Mouse (Mus musculus): ENCODE measurements at regions not wholly inside any gene's neighbourhood (a gene's known extent, or its start where the extent isn't known, plus 50 kb on each side); places are given as distances from the start of the nearest gene placed in this dataset.

- DNase-seq: no peak
Measured at GRCm38 (mm10) chr13:112130774-112131173, 157.5 kb upstream of the Ankrd55 start.

GRCm38 (mm10) chr13:112131191-112131590 lies 157.1 kb upstream of the Ankrd55 start:
- DNase-seq: no peak

GRCm38 (mm10) chr13:112133736-112134135 lies 154.5 kb upstream of the Ankrd55 start:
- DNase-seq: no peak

- no peak for DNase-seq
Measured at GRCm38 (mm10) chr13:112134701-112135100, 153.6 kb upstream of the Ankrd55 start.

- DNase-seq: no peak
Measured at GRCm38 (mm10) chr13:112135777-112136176, 152.5 kb upstream of the Ankrd55 start.

GRCm38 (mm10) chr13:112136850-112137249 lies 151.4 kb upstream of the Ankrd55 start:
- DNase-seq: no peak

GRCm38 (mm10) chr13:112140871-112141270 lies 147.4 kb upstream of the Ankrd55 start:
- DNase-seq: no peak

GRCm38 (mm10) chr13:112144393-112145348 lies 143.6 kb upstream of the Ankrd55 start:
- DNase-seq: no peak

- DNase-seq: peak; percentile 36
Measured at GRCm38 (mm10) chr13:112152614-112153550, 135.4 kb upstream of the Ankrd55 start.

- peak; percentile 21 for DNase-seq
Measured at GRCm38 (mm10) chr13:112153681-112154127, 134.5 kb upstream of the Ankrd55 start.

- no peak for DNase-seq
Measured at GRCm38 (mm10) chr13:112159430-112160172, 128.7 kb upstream of the Ankrd55 start.

GRCm38 (mm10) chr13:112160173-112160641 lies 128.0 kb upstream of the Ankrd55 start:
- DNase-seq: no peak

- DNase-seq: no peak
Measured at GRCm38 (mm10) chr13:112160726-112161125, 127.5 kb upstream of the Ankrd55 start.

GRCm38 (mm10) chr13:112161886-112162285 lies 126.4 kb upstream of the Ankrd55 start:
- DNase-seq: no peak

GRCm38 (mm10) chr13:112165921-112166320 lies 122.3 kb upstream of the Ankrd55 start:
- DNase-seq: no peak

GRCm38 (mm10) chr13:112166338-112166802 lies 121.9 kb upstream of the Ankrd55 start:
- DNase-seq: no peak

- no peak for DNase-seq
Measured at GRCm38 (mm10) chr13:112168468-112168867, 119.8 kb upstream of the Ankrd55 start.

GRCm38 (mm10) chr13:112170872-112171271 lies 117.4 kb upstream of the Ankrd55 start:
- no peak for DNase-seq

GRCm38 (mm10) chr13:112171940-112172715 lies 116.1 kb upstream of the Ankrd55 start:
- no peak for DNase-seq

- no peak for DNase-seq
Measured at GRCm38 (mm10) chr13:112173973-112174372, 114.3 kb upstream of the Ankrd55 start.

- no peak for DNase-seq
Measured at GRCm38 (mm10) chr13:112178031-112178430, 110.2 kb upstream of the Ankrd55 start.
